Mouse (Mus musculus) kidney, embryonic 16.5 days (tissue): ENCODE data around the gene Anks1b. TPM values are rescaled to one million over a fixed set of nuclear protein-coding genes. Genes with fewer than 3 reads are reported as not detected.
A peak's percentile ranks its signal among the peaks of the same experiment; 100 is the strongest.

Experiments
- ATAC-seq: fragments of 200-750 bp; cut with Nextera tagmentation; 2 replicates; pipeline ENCODE4 v1.8.0; 2017; ENCODE audit warnings: moderate TSS enrichment; ENCODE audit not compliant: low FRiP score, low TSS enrichment
- H3K27ac ChIP-seq: fragments of 300-500 bp; sonication (generic); 2 replicates; pipeline ENCODE4 v1.5.1; 2014; ENCODE audit warnings: low read length
- H3K27me3 ChIP-seq: fragments of 300-500 bp; sonication (generic); 2 replicates; pipeline ENCODE4 v1.6.1; 2014; ENCODE audit warnings: low read length, control low read depth, mixed read lengths; ENCODE audit not compliant: insufficient read depth
- H3K36me3 ChIP-seq: fragments of 300-500 bp; sonication (generic); 2 replicates; pipeline ENCODE4 v1.6.1; 2014; ENCODE audit warnings: low read length, control low read depth, mixed read lengths; ENCODE audit not compliant: insufficient read depth
- H3K4me1 ChIP-seq: fragments of 300-500 bp; sonication (generic); 2 replicates; pipeline ENCODE4 v1.6.1; 2014; ENCODE audit warnings: low read length, control low read depth, mixed read lengths; ENCODE audit not compliant: insufficient read depth
- H3K4me2 ChIP-seq: fragments of 300-500 bp; sonication (generic); replicated peaks from 2 replicates; pipeline ENCODE4 v1.6.1; 2014; ENCODE audit warnings: low read depth, low read length
- H3K4me3 ChIP-seq: fragments of 300-500 bp; sonication (generic); 2 replicates; pipeline ENCODE4 v1.5.1; 2014; ENCODE audit warnings: mild to moderate bottlenecking, low read length
- H3K9ac ChIP-seq: fragments of 300-500 bp; sonication (generic); replicated peaks from 2 replicates; pipeline ENCODE4 v1.6.1; 2014; ENCODE audit warnings: low read length
- H3K9me3 ChIP-seq: fragments of 300-500 bp; sonication (generic); 2 replicates; pipeline ENCODE4 v1.6.1; 2016; ENCODE audit warnings: low read length, control low read depth
- WGBS: fragments of 180-500 bp; shearing (Covaris S2); extraction: QIAGEN DNeasy Blood & Tissue Kit; methylation state at CpG from one replicate; pipeline ENCODE4 v1.1.7; 2014; 5-methylcytosine and 5-hydroxymethylcytosine counted together
- polyA plus RNA-seq: library from polyadenylated mRNA; unstranded; fragments of >200 nt; fragmentation: Nextera tagmentation; extraction: Ambion mirVana; gene quantifications from 2 replicates; pipeline ENCODE4 v1.2.1, GENCODE M21; 2015

The Anks1b gene
- polyA plus RNA-seq, 1 experiment from 2014 or later = 2.2 TPM

DNA sequence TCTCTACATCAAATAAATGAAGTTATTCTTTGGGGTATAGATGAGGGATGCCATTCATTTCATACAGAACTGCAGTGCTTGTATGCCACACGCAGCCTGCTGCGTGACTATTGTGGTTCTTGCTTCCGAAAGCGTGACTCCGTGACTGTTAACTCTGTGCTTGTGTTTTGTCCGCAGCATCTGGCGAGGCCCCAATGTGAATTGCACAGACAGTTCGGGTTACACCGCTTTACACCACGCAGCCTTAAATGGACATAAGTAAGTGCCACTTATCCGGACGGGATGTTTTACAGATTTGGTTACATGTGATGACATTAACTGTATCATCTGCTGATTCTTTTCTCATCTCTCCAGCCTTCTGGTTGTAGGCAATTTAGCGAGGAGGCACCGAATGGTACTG lies 159.7 kb downstream of the Anks1b start:
- Histone ChIP-seq H3K4me2 (no peak overlapping the region), H3K27me3 (no peaks in the 10 kb centered on the region), H3K4me3 (no peak overlapping the region), H3K4me1 (no peaks in the 10 kb centered on the region), H3K9ac (no peak overlapping the region), H3K9me3 (no peaks in the 10 kb centered on the region), H3K36me3 (no peaks in the 10 kb centered on the region), H3K27ac (no peak overlapping the region)
- 53% methylated on average over 14 of the region's 14 CpGs for WGBS
- no peak for ATAC-seq

DNA sequence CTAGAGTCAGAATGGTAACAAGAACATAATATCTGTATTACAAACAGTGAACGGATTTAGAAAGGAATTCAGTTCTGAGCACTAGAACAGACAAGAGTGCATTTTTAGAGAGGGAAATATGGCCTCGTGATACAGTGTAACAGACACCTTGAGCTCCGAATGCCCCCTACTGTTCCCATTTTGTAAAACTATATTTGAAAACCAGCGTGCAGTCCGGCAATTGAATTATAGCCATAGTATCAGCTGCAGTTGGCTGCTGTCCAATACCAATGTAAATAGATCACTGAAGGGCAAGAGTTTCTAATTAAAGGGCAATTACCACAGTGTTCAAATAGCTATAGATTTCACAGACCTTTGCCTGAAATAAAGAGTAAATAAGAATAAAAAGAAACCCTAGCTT lies 170.0 kb downstream of the Anks1b start:
- no peak overlapping the region for H3K4me3 ChIP-seq
- no peaks in the 10 kb centered on the region for H3K27me3 ChIP-seq
- WGBS = 24% methylated on average over 5 of the region's 5 CpGs
- no peaks in the 10 kb centered on the region for H3K4me1 ChIP-seq
- no peak for ATAC-seq
- no peaks in the 10 kb centered on the region for H3K9me3 ChIP-seq
- no peak overlapping the region for H3K9ac ChIP-seq
- H3K4me2 ChIP-seq = no peak overlapping the region
- H3K27ac ChIP-seq = no peak overlapping the region
- no peaks in the 10 kb centered on the region for H3K36me3 ChIP-seq

DNA sequence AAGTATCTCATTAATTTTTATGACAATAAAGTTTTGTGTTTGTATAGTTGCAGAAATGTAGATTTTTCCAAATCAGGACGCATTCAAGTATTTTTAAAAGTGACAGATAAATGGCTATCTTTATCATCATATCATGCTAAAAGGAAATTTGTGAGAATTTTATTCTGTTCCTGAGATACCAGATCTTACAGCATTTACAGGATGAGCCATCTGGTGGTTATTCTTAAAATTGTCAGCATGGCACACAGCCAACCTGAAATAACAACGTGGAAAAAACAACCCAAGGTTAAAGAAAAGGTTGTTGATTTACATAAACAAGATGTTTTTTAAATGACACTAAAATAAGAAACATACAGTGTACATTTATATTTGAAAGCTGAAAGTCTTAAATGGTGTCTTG lies 170.5 kb downstream of the Anks1b start:
- no peaks in the 10 kb centered on the region for H3K36me3 ChIP-seq
- H3K9ac ChIP-seq = no peak overlapping the region
- no peaks in the 10 kb centered on the region for H3K4me1 ChIP-seq
- H3K27ac ChIP-seq = no peak overlapping the region
- no peak overlapping the region for H3K4me2 ChIP-seq
- WGBS = 46% methylated on average over 2 of the region's 2 CpGs
- H3K4me3 ChIP-seq = no peak overlapping the region
- no peaks in the 10 kb centered on the region for H3K27me3 ChIP-seq
- no peaks in the 10 kb centered on the region for H3K9me3 ChIP-seq
- ATAC-seq = no peak

DNA sequence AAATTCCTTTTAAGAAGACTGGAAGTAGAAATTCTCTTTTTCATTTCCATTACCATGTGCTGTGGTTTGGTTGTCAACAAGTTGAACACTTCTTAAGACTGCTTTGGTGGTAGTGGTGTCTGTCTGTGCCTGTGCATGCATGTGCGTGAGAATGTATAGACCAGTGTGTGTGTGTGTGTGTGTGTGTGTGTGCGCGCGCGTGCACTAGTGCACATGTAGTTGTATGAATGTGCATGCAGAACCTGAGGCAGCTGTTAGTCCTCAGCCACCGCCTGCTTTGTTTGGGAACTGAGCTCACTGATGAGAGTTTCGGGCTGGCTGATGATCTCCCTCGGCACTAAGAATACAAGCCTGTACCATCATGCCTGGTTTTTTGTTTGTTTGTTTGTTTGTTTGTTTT lies 170.9 kb downstream of the Anks1b start:
- H3K27ac ChIP-seq = no peak overlapping the region
- no peak overlapping the region for H3K9ac ChIP-seq
- no peaks in the 10 kb centered on the region for H3K9me3 ChIP-seq
- ATAC-seq = no peak
- no peaks in the 10 kb centered on the region for H3K4me1 ChIP-seq
- H3K4me2 ChIP-seq = no peak overlapping the region
- 85% methylated on average over 8 of the region's 8 CpGs for WGBS
- no peaks in the 10 kb centered on the region for H3K27me3 ChIP-seq
- H3K36me3 ChIP-seq = no peaks in the 10 kb centered on the region
- no peak overlapping the region for H3K4me3 ChIP-seq

DNA sequence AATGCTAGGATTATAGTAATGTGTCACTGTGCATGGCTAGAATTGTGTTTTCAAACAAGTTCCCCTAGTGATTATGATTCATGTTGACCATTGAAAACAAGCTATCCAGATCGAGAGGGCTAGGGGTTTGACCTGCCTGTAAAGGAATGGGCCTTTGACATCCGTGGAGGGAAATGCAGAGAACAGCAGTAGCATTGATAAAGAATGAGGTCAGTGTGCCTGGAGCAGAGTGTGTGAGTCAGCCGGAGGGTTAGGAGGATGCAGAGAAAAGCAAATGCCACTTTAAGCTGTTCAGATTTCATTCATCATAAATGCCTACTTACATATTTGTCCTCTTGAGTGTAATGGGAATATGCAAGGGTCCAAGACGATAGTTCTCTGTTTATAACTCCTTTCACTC lies 195.3 kb downstream of the Anks1b start:
- 73% methylated on average over 4 of the region's 4 CpGs for WGBS

DNA sequence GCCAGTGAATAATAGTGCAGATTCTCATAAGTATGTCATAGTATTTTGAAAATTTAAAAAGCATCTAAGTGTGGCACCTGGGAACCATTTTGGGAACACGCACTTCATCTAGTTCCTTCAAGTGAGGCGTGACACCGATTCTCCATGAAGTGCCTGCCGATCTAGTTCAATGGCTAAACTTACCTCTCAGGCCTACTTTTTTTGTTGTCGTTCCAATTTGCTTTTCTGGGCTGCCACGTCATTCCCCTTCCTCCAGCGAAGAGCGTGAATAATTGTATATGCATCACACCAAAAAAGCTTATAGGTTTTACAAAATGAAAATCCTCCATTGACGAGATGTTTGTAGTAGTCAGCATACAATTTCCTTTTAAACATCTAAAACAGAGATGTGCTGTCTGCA lies 204.6 kb downstream of the Anks1b start:
- no peak overlapping the region for H3K9ac ChIP-seq
- H3K27me3 ChIP-seq = no peaks in the 10 kb centered on the region
- H3K36me3 ChIP-seq = no peaks in the 10 kb centered on the region
- WGBS = 89% methylated on average over 9 of the region's 9 CpGs
- no peak overlapping the region for H3K27ac ChIP-seq
- no peak for ATAC-seq
- no peak overlapping the region for H3K4me3 ChIP-seq
- no peaks in the 10 kb centered on the region for H3K9me3 ChIP-seq
- no peaks in the 10 kb centered on the region for H3K4me1 ChIP-seq
- H3K4me2 ChIP-seq = no peak overlapping the region

More for the DNA sequence above, 195.3 kb downstream of the Anks1b start:
- Histone ChIP-seq H3K9ac (no peak overlapping the region), H3K36me3 (no peaks in the 10 kb centered on the region), H3K27me3 (no peaks in the 10 kb centered on the region), H3K4me3 (no peak overlapping the region), H3K27ac (no peak overlapping the region), H3K4me2 (no peak overlapping the region), H3K9me3 (no peaks in the 10 kb centered on the region), H3K4me1 (no peaks in the 10 kb centered on the region)
- no peak for ATAC-seq

DNA sequence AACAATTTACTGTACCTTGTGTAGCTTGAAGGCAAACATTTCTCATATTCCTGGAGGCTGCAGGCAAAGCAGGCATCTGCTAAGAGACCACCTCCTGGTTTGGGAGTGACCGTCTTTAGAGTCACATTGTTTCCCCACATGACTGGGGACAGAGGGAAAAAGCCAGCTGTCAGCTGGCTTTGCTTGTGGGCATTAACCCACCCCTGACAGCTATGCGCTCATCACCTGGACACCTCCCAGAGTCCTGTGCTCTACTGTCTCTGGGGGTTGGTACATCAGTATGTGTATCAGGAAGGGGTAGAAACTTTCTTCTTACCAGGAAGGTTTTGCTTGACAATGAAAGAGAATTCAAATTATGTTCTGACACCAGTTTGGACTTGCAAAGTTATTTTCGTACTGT lies 207.8 kb downstream of the Anks1b start:
- H3K27ac ChIP-seq = no peak overlapping the region
- H3K9me3 ChIP-seq = no peaks in the 10 kb centered on the region
- no peaks in the 10 kb centered on the region for H3K4me1 ChIP-seq
- H3K4me3 ChIP-seq = no peak overlapping the region
- H3K4me2 ChIP-seq = no peak overlapping the region
- 56% methylated on average over 3 of the region's 3 CpGs for WGBS
- no peak overlapping the region for H3K9ac ChIP-seq
- H3K27me3 ChIP-seq = no peaks in the 10 kb centered on the region
- H3K36me3 ChIP-seq = no peaks in the 10 kb centered on the region
- no peak for ATAC-seq

DNA sequence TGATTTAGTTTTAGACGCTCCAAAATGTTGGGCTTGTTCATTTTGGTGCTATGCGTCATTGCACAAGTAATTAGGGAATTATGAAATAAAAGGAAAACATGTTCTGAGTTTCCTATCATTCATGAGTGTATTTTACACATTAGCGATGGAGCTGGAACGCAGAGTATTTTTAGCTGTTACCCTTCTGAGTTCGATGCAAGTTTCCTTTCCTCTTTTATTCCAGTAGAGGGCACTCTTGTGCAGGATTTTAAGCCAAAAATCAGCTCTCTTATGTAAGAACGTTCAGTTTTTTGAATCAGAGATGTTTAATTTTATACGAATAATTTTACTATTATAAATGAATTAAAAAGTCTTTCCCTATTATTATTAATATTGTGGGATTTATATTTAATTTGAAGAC lies 208.3 kb downstream of the Anks1b start:
- WGBS = 17% methylated on average over 7 of the region's 7 CpGs
- Histone ChIP-seq H3K9me3 (no peaks in the 10 kb centered on the region), H3K9ac (no peak overlapping the region), H3K27ac (no peak overlapping the region), H3K4me2 (no peak overlapping the region), H3K4me1 (no peaks in the 10 kb centered on the region), H3K4me3 (no peak overlapping the region), H3K36me3 (no peaks in the 10 kb centered on the region), H3K27me3 (no peaks in the 10 kb centered on the region)
- ATAC-seq = no peak

DNA sequence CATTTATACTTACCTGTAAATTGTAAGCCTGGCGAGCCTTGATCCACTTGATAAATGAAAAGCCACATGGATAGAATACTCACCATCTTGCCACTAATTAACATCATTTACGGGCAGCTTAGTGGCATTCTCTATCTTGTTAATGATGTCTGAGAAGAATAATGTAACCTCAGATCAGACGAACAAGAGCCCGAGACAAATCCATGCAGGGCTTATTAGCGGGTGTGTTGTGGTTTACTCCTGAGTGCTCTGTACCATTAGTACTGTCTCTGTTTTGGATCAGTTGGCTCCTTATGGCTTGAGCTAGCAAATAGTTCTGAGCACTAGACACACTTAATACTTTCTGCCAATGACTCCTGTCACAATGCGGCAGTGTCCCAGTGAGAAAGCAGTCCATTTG lies 220.6 kb downstream of the Anks1b start:
- Histone ChIP-seq H3K4me2 (no peak overlapping the region), H3K9me3 (no peaks in the 10 kb centered on the region), H3K27ac (no peak overlapping the region), H3K4me1 (no peaks in the 10 kb centered on the region), H3K9ac (no peak overlapping the region), H3K36me3 (no peaks in the 10 kb centered on the region), H3K27me3 (no peaks in the 10 kb centered on the region), H3K4me3 (no peak overlapping the region)
- whole genome bisulfite sequencing = 91% methylated on average over 6 of the region's 6 CpGs
- ATAC-seq = no peak

DNA sequence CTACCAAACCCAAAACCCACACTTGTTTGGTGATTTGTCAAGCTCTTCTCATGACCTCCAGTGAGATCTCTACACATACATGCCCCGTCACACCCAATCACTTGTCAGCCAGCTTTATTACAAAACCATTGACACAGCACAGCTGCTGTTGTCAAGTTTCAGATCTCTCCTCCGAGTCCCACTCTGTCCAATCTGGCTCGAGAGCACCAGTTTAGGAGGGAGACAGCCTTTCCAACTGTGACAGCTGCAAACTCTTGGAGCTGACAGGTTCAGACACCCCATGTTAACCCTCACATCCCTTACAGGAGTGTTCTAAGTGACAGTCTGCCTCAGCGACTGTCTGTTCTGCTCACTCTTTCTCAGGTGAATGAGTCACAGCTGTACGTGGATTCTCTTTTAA lies 239.4 kb downstream of the Anks1b start:
- peak; percentile 81 for ATAC-seq
- no peaks in the 10 kb centered on the region for H3K27me3 ChIP-seq
- no peaks in the 10 kb centered on the region for H3K4me1 ChIP-seq
- no peak overlapping the region for H3K4me3 ChIP-seq
- 18% methylated on average over 5 of the region's 5 CpGs for WGBS
- H3K9ac ChIP-seq = no peak overlapping the region
- H3K36me3 ChIP-seq = no peaks in the 10 kb centered on the region
- H3K27ac ChIP-seq = no peak overlapping the region
- no peaks in the 10 kb centered on the region for H3K9me3 ChIP-seq
- no peak overlapping the region for H3K4me2 ChIP-seq

DNA sequence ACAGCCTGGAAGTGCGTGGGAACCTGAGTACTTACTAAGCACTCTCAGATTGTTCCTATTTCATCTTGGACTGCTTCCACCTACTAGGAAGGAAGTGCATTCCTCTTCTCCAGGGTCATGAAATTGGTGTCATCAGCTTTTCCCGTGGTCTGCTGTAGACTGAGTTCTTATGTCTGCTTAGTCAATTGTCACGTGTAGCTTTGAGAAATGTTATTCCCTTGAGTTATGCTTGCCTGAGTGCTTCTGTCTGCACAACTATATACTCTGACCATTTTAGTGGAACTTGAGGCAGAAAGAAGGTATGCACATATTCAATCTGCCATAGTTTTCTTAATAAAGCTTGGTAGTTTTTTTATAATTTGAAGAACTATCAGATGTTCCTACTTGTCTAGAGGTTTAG lies 243.6 kb downstream of the Anks1b start:
- ATAC-seq = no peak
- Histone ChIP-seq H3K9me3 (no peaks in the 10 kb centered on the region), H3K4me3 (no peak overlapping the region), H3K4me2 (no peak overlapping the region), H3K9ac (no peak overlapping the region), H3K36me3 (no peaks in the 10 kb centered on the region), H3K4me1 (no peaks in the 10 kb centered on the region), H3K27me3 (no peaks in the 10 kb centered on the region), H3K27ac (no peak overlapping the region)
- WGBS = 72% methylated on average over 3 of the region's 3 CpGs
